Mouse (Mus musculus) olfactory bulb, adult 2 months (tissue): ENCODE data around the gene Chrna5. TPM values are rescaled to one million over a fixed set of nuclear protein-coding genes. Genes with fewer than 3 reads are reported as not detected.
"Not testable (repeated sequence)": the region's sequence is repeated elsewhere in the genome, so short reads cannot be mapped to it uniquely, and the experiment has no call there.

ENCODE experiments used
- H3K27ac ChIP-seq: fragments of 200-500 bp; 2 replicates; pipeline ENCODE4 v1.5.1; 2012; ENCODE audit warnings: low read depth, low read length; ENCODE audit not compliant: insufficient read depth
- H3K4me1 ChIP-seq: fragments of 200-500 bp; 2 replicates; pipeline ENCODE4 v1.6.1; 2012; ENCODE audit warnings: low read length; ENCODE audit not compliant: control insufficient read depth, insufficient read depth
- H3K4me3 ChIP-seq: fragments of 200-500 bp; 2 replicates; pipeline ENCODE4 v1.5.1; 2012; ENCODE audit warnings: mild to moderate bottlenecking, low read depth, low read length, moderate library complexity; ENCODE audit not compliant: insufficient read depth
- CTCF ChIP-seq: fragments of 200-500 bp; IDR thresholded peaks from 2 replicates; pipeline ENCODE4 v1.5.1; 2012; ENCODE audit warnings: low read depth, mild to moderate bottlenecking, low read length, moderate library complexity; ENCODE audit not compliant: insufficient read depth
- POLR2A ChIP-seq: fragments of 200-500 bp; IDR thresholded peaks from 2 replicates; pipeline ENCODE4 v1.6.1; 2012; ENCODE audit warnings: mild to moderate bottlenecking, low read depth, low read length, moderate library complexity; ENCODE audit not compliant: insufficient read depth
- WGBS: fragments of 180-500 bp; shearing (Covaris S2); methylation state at CpG from one replicate; pipeline ENCODE4 v1.1.7; 2018; 5-methylcytosine and 5-hydroxymethylcytosine counted together
- polyA plus RNA-seq: library from polyadenylated mRNA; stranded (reverse); fragments of >200 nt; gene quantifications from 2 replicates; pipeline ENCODE4 v1.2.4, GENCODE M21; 2012; ENCODE audit warnings: low replicate concordance; ENCODE audit not compliant: missing spikeins, insufficient read depth, insufficient read length

The Chrna5 gene
- not detected in 2 replicates for polyA plus RNA-seq

DNA sequence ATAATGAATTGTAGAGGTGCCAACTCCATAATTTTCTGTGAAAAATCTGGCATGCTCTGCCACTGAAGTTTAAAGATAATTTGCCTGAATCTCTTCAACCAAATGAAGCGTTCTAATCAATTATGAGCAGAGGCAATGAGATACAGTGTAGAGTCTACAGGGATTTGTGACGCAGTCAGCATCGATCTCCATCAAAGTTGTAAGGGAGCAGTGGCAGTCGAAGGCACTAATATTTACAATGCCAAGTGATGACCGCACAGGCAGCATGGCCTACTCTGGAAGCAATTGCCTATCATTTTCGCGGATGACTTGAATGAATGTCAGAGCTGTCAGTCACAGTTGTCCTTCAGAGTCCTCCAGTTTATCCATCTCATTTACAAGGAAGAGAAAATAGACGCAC, at the start of gene Chrna5:
TSS of gene Chrna5 (plus strand) at position 207 of the 400 bp plus-strand sequence.
- Histone ChIP-seq H3K27ac (no peak within 1 kb of the TSS), H3K4me1 (peaks cover 10% of the 10 kb centered on the region), H3K4me3 (peak within 1 kb of the TSS; percentile 57)
- no peak for TF ChIP-seq CTCF
- TF ChIP-seq POLR2A, result no peak
- 70% methylated on average over 8 of the region's 8 CpGs for WGBS

DNA sequence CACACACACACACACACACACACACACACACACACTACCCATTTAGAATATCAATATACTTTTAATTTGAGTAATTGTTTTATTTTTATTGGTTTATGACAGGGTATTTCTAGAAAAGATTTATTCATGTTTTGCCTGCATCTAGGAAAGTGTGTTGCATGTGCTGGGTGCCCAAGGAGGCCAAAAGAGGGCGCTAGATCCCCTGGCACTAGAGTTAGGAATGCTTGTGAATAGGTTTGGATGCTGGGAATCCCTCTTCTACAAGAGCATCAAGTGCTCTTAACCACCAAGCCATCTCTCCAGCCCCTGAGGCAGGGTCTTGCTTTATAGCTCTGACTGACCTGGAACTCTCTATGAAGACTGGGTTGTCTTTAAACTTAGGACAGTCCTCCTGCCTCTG, 48.9 kb upstream of the Chrna5 start:
- Histone ChIP-seq H3K4me1 (no peaks in the 10 kb centered on the region), H3K4me3 (no peak overlapping the region), H3K27ac (no peak overlapping the region)
- TF ChIP-seq CTCF (no peak), POLR2A (no peak)
- 13% methylated on average over 1 of the region's 1 CpGs for WGBS

DNA sequence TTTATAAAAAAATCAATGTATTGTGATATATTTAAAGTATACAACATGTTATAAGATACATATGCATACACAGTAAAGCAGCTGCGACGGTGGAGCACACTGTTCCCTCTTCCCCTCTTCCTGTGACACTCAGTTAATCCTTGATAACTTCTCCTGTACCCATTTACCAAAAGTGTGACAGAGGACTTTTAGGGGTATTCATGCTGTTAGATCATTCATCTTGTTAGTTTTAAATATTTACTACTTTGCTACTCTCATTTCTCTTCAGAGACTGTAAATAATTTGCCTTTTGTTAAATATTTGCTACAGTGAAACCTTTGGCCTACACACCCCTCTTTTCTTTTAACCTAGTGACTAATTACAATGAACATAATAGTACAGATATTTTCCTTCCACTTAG, 48.3 kb upstream of the Chrna5 start:
- H3K27ac ChIP-seq, result no peak overlapping the region
- no peaks in the 10 kb centered on the region for H3K4me1 ChIP-seq
- whole genome bisulfite sequencing, result 86% methylated on average over 2 of the region's 2 CpGs
- TF ChIP-seq CTCF (no peak), POLR2A (no peak)
- H3K4me3 ChIP-seq, result no peak overlapping the region

DNA sequence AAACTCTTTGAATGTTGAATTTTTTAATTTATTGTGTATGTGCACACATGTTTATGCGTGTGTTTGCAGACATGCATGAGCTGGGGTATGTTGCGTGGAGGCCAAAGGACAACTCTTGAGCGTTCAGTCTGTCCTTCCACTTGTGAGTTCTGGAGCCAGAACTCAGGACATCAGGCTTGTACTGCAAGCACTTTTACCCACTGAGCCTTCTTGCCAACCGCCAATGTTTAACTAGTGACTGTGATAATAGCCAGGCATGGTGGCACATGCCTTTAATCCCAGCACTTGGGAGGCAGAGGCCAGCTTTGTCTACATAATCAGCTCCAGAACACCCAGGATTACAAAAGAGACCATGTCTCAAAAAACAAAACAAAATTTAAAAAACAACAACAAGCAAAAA, 38.6 kb upstream of the Chrna5 start:
- H3K4me3 ChIP-seq, result no peak overlapping the region
- H3K4me1 ChIP-seq, result no peaks in the 10 kb centered on the region
- WGBS, result 90% methylated on average over 4 of the region's 4 CpGs
- H3K27ac ChIP-seq, result no peak overlapping the region
- TF ChIP-seq POLR2A (no peak), CTCF (no peak)

DNA sequence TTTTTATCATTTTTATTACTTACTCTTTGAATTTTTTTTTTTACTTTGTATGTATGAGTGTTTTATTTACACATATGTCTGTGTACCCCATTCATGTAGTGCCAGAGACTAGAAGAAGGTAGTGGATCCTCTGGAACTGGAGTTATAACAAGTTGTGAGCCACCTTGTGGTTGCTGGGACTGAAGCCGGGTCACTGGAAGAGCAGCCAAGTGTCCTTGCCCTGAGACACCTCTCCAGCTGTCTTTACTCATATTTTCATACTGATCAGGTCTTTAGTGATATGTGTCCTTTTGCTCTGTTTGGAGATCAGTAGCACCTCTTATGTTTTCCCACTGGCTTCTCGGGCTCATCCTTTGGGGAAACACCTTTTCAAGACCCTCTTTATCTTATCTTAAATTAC, 36.2 kb upstream of the Chrna5 start:
- Histone ChIP-seq H3K4me1 (no peaks in the 10 kb centered on the region), H3K27ac (no peak overlapping the region), H3K4me3 (no peak overlapping the region)
- 80% methylated on average over 2 of the region's 2 CpGs for WGBS
- TF ChIP-seq POLR2A, result no peak
- no peak for TF ChIP-seq CTCF

DNA sequence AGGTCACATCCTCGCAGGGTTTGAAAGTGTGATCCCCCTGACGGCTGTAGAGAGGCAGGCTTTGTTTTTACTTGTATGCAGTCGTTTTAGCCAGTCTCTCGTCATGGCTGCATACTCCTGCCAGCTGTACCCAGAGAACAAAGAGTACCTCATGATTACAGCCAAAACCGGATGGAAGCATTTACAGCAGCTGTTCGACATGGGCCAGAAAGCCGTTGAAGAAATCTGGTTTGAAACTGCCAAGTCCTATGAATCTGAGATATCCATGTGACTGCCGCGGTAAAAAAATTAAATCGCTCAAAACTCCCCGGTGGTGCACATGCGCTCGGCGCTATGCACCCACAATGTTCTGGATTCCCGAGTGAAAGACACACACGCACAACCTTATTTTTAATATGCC, 34.4 kb upstream of the Chrna5 start:
- H3K4me3 ChIP-seq, result no peak overlapping the region
- TF ChIP-seq POLR2A (no peak), CTCF (no peak)
- 39% methylated on average over 16 of the region's 16 CpGs for WGBS
- H3K4me1 ChIP-seq, result no peaks in the 10 kb centered on the region
- no peak overlapping the region for H3K27ac ChIP-seq

DNA sequence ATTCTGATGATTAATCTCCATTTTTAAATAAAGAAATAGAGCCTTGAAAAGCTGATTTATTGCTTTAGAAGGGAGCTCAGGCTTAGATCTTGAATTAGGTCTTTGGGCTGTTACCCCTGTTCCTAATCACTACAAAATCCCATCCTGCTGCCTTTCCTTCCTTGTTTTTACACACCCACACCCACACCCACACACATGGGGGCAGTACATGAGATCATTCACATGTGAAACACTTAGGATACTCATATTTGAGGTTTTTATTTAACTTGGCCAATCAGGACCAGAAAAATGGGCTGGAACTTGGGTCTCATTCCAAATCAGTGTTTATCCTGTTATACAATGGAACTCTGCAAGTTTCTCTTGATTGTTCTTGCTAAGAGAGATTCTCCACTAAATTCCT, 31.2 kb upstream of the Chrna5 start:
- Histone ChIP-seq H3K4me3 (no peak overlapping the region), H3K27ac (no peak overlapping the region), H3K4me1 (peaks cover 4% of the 10 kb centered on the region)
- no peak for TF ChIP-seq CTCF

DNA sequence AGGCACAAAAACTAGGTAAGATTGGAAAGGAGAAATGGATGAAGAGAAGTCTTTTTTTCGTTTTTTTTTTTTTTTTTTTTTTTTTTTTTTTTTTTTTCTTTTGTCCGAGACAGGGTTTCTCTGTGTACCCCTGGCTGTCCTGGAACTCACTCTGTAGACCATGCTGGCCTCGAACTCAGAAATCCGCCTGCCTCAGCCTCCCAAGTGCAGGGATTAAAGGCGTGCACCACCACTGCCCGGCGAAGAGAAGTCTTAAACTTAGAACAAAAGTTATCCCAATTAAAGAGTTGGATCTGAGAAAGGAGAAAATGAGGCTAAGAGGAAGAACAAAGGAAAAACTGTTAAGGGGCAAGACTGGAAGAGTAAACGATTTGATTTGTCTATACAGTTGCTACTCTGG, 30.5 kb upstream of the Chrna5 start:
- H3K4me1 ChIP-seq, H3K27ac ChIP-seq: not testable (repeated sequence)
- peak overlapping the region; percentile 88 for H3K4me3 ChIP-seq
- WGBS, result 33% methylated on average over 8 of the region's 8 CpGs

DNA sequence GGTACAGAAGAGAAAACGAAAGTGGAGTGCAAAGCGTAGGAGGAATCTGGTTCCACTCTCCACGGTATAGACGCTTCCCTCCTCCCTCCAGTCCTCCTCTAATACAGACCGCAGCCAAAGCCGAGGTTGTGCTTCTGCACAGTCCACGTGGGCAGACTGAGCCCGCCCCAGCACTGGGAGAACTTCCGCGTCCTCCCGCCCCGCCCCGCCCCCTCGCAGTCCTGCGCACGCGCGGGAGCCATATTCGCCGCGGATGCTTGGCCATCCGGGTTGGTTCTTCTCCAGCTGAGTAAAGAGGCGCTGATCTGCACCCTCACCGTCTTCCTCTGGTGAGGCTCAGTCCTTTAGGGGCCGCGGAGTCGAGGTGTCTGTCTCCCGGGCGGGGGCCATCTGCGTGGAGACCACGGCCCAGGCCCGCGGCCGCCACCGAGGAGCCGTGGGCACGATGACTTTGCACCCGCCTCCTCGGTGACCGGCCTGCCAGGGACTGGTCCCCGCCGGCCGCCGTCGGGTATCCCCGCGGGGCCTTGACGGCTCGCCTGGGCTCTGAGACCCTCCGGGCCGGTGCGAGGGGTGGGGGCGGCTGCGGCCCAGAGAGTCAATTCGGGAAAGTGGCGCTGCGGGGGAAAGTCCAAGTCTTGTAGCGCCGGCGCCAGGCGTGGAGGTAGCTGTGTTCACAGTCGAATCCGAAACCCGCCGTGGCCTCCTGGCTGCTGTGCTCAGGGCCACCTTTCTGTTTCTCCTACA, 29.9 kb upstream of the Chrna5 start, which contains the start of the genes Psma4 and AY074887:
TSS of gene Psma4 (plus strand) at position 216 of the 747 bp plus-strand sequence.
TSS of gene AY074887 (minus strand) at position 424 of the 747 bp plus-strand sequence.
- Histone ChIP-seq H3K27ac (peak within 1 kb of the TSS; percentile 85), H3K4me3 (peak within 1 kb of the TSS; percentile 88), H3K4me1 (peaks cover 4% of the 10 kb centered on the region)
- WGBS, result under 1% methylated on average over 64 of the region's 65 CpGs
- no peak for TF ChIP-seq CTCF
- TF ChIP-seq POLR2A, result peak; percentile 91
